Mouse (Mus musculus): Measurements from ENCODE around the gene Slco1a5. TPM values are rescaled to one million over a fixed set of nuclear protein-coding genes. Genes with fewer than 3 reads are reported as not detected.
"Not testable (repeated sequence)": the region's sequence is repeated elsewhere in the genome, so short reads cannot be mapped to it uniquely, and the experiment has no call there.

The Slco1a5 gene
- polyA plus RNA-seq, 1 experiment from 2014 or later, result not detected

- WGBS (ENCODE audit: insufficient replicate concordance), result 74% methylated on average over 3 of the region's 3 CpGs
- Histone ChIP-seq H3K27me3 (ENCODE audit: control insufficient read depth, insufficient read depth, low read length) (no peaks in the 10 kb centered on the region), H3K4me2 (no peak overlapping the region), H3K4me1 (ENCODE audit: control insufficient read depth, insufficient read depth, low read length) (no peaks in the 10 kb centered on the region), H3K4me3 (ENCODE audit: low read depth, low read length) (no peak overlapping the region), H3K36me3 (ENCODE audit: control insufficient read depth, insufficient read depth, low read length) (no peaks in the 10 kb centered on the region), H3K9me3 (replicated peaks; ENCODE audit: control insufficient read depth, low read length) (no peaks in the 10 kb centered on the region), H3K9ac (ENCODE audit: low read depth, low read length) (no peak overlapping the region), H3K27ac (ENCODE audit: low read depth, low read length) (no peak overlapping the region)
- ATAC-seq (replicated peaks; ENCODE audit: insufficient number of reproducible peaks, low FRiP score, low TSS enrichment), result no peak
Measured at GRCm38 (mm10) chr6:142326598-142326997, 3.8 kb upstream of the Slco1a5 start.

- Histone ChIP-seq H3K4me3 (ENCODE audit: low read depth, low read length) (no peak overlapping the region), H3K9me3 (replicated peaks; ENCODE audit: control insufficient read depth, low read length) (no peaks in the 10 kb centered on the region), H3K27ac (ENCODE audit: low read depth, low read length) (no peak overlapping the region), H3K27me3 (ENCODE audit: control insufficient read depth, insufficient read depth, low read length) (no peaks in the 10 kb centered on the region), H3K9ac (ENCODE audit: low read depth, low read length) (no peak overlapping the region), H3K36me3 (ENCODE audit: control insufficient read depth, insufficient read depth, low read length) (no peaks in the 10 kb centered on the region), H3K4me2 (no peak overlapping the region), H3K4me1 (ENCODE audit: control insufficient read depth, insufficient read depth, low read length) (no peaks in the 10 kb centered on the region)
- no peak for ATAC-seq (replicated peaks; ENCODE audit: insufficient number of reproducible peaks, low FRiP score, low TSS enrichment)
Measured at GRCm38 (mm10) chr6:142317106-142317505, 5.7 kb downstream of the Slco1a5 start.

GRCm38 (mm10) chr6:142314285-142314684 is 8.5 kb downstream of the Slco1a5 start:
- Histone ChIP-seq H3K4me2 (no peak overlapping the region), H3K27me3 (ENCODE audit: control insufficient read depth, insufficient read depth, low read length) (no peaks in the 10 kb centered on the region), H3K9me3 (replicated peaks; ENCODE audit: control insufficient read depth, low read length) (no peaks in the 10 kb centered on the region), H3K36me3 (ENCODE audit: control insufficient read depth, insufficient read depth, low read length) (no peaks in the 10 kb centered on the region), H3K4me3 (ENCODE audit: low read depth, low read length) (no peak overlapping the region), H3K27ac (ENCODE audit: low read depth, low read length) (no peak overlapping the region), H3K4me1 (ENCODE audit: control insufficient read depth, insufficient read depth, low read length) (no peaks in the 10 kb centered on the region), H3K9ac (ENCODE audit: low read depth, low read length) (no peak overlapping the region)
- no peak for ATAC-seq (replicated peaks; ENCODE audit: insufficient number of reproducible peaks, low FRiP score, low TSS enrichment)
- 75% methylated on average over 5 of the region's 5 CpGs for WGBS (ENCODE audit: insufficient replicate concordance)

GRCm38 (mm10) chr6:142305076-142305475 is 17.7 kb downstream of the Slco1a5 start:
- no peak overlapping the region for H3K9ac ChIP-seq (ENCODE audit: low read depth, low read length)
- no peaks in the 10 kb centered on the region for H3K4me1 ChIP-seq (ENCODE audit: control insufficient read depth, insufficient read depth, low read length)
- H3K9me3 ChIP-seq (replicated peaks; ENCODE audit: control insufficient read depth, low read length), result no peaks in the 10 kb centered on the region
- no peak overlapping the region for H3K27ac ChIP-seq (ENCODE audit: low read depth, low read length)
- no peaks in the 10 kb centered on the region for H3K27me3 ChIP-seq (ENCODE audit: control insufficient read depth, insufficient read depth, low read length)
- no peak overlapping the region for H3K4me2 ChIP-seq
- H3K36me3 ChIP-seq (ENCODE audit: control insufficient read depth, insufficient read depth, low read length), result no peaks in the 10 kb centered on the region
- H3K4me3 ChIP-seq (ENCODE audit: low read depth, low read length), result no peak overlapping the region
- ATAC-seq (replicated peaks; ENCODE audit: insufficient number of reproducible peaks, low FRiP score, low TSS enrichment), result no peak

GRCm38 (mm10) chr6:142298098-142298497 is 24.7 kb downstream of the Slco1a5 start, which contains the start of gene Iapp:
Gene Iapp (plus strand): TSS chr6:142298423.
- Histone ChIP-seq H3K36me3 (ENCODE audit: control insufficient read depth, insufficient read depth, low read length) (no peaks in the 10 kb centered on the region), H3K4me3 (ENCODE audit: low read depth, low read length) (no peak within 1 kb of the TSS), H3K4me2 (no peak within 1 kb of the TSS), H3K9me3 (replicated peaks; ENCODE audit: control insufficient read depth, low read length) (no peaks in the 10 kb centered on the region), H3K27ac (ENCODE audit: low read depth, low read length) (no peak within 1 kb of the TSS), H3K9ac (ENCODE audit: low read depth, low read length) (no peak within 1 kb of the TSS), H3K4me1 (ENCODE audit: control insufficient read depth, insufficient read depth, low read length) (no peaks in the 10 kb centered on the region), H3K27me3 (ENCODE audit: control insufficient read depth, insufficient read depth, low read length) (no peaks in the 10 kb centered on the region)
- 65% methylated on average over 4 of the region's 4 CpGs for WGBS (ENCODE audit: insufficient replicate concordance)
- no peak for ATAC-seq (replicated peaks; ENCODE audit: insufficient number of reproducible peaks, low FRiP score, low TSS enrichment)

- Histone ChIP-seq H3K9me3 (replicated peaks; ENCODE audit: control insufficient read depth, low read length) (no peaks in the 10 kb centered on the region), H3K4me1 (ENCODE audit: control insufficient read depth, insufficient read depth, low read length) (no peaks in the 10 kb centered on the region), H3K27ac (ENCODE audit: low read depth, low read length) (no peak overlapping the region), H3K27me3 (ENCODE audit: control insufficient read depth, insufficient read depth, low read length) (no peaks in the 10 kb centered on the region), H3K9ac (ENCODE audit: low read depth, low read length) (no peak overlapping the region), H3K4me2 (no peak overlapping the region), H3K36me3 (ENCODE audit: control insufficient read depth, insufficient read depth, low read length) (no peaks in the 10 kb centered on the region), H3K4me3 (ENCODE audit: low read depth, low read length) (no peak overlapping the region)
- ATAC-seq (replicated peaks; ENCODE audit: insufficient number of reproducible peaks, low FRiP score, low TSS enrichment), result no peak
- 72% methylated on average over 12 of the region's 12 CpGs for WGBS (ENCODE audit: insufficient replicate concordance)
Measured at GRCm38 (mm10) chr6:142289413-142290118, 33.2 kb downstream of the Slco1a5 start.

- Histone ChIP-seq H3K9me3 (replicated peaks; ENCODE audit: control insufficient read depth, low read length) (no peaks in the 10 kb centered on the region), H3K27ac (ENCODE audit: low read depth, low read length) (no peak overlapping the region), H3K36me3 (ENCODE audit: control insufficient read depth, insufficient read depth, low read length) (no peaks in the 10 kb centered on the region), H3K4me2 (no peak overlapping the region), H3K27me3 (ENCODE audit: control insufficient read depth, insufficient read depth, low read length) (no peaks in the 10 kb centered on the region), H3K9ac (ENCODE audit: low read depth, low read length) (no peak overlapping the region), H3K4me3 (ENCODE audit: low read depth, low read length) (no peak overlapping the region), H3K4me1 (ENCODE audit: control insufficient read depth, insufficient read depth, low read length) (no peaks in the 10 kb centered on the region)
- ATAC-seq (replicated peaks; ENCODE audit: insufficient number of reproducible peaks, low FRiP score, low TSS enrichment), result no peak
- 27% methylated on average over 4 of the region's 4 CpGs for WGBS (ENCODE audit: insufficient replicate concordance)
Measured at GRCm38 (mm10) chr6:142275721-142276442, 46.9 kb downstream of the Slco1a5 start.

- H3K4me3 ChIP-seq (ENCODE audit: low read depth, low read length); H3K27ac ChIP-seq (ENCODE audit: low read depth, low read length); H3K4me1 ChIP-seq (ENCODE audit: control insufficient read depth, insufficient read depth, low read length); ATAC-seq (replicated peaks; ENCODE audit: insufficient number of reproducible peaks, low FRiP score, low TSS enrichment); H3K9ac ChIP-seq (ENCODE audit: low read depth, low read length); H3K9me3 ChIP-seq (replicated peaks; ENCODE audit: control insufficient read depth, low read length); H3K36me3 ChIP-seq (ENCODE audit: control insufficient read depth, insufficient read depth, low read length); H3K27me3 ChIP-seq (ENCODE audit: control insufficient read depth, insufficient read depth, low read length); H3K4me2 ChIP-seq: not testable (repeated sequence)
- WGBS (ENCODE audit: insufficient replicate concordance), result 97% methylated on average over 1 of the region's 1 CpGs
Measured at GRCm38 (mm10) chr6:142250738-142251307, 72.0 kb downstream of the Slco1a5 start.
